Mouse (Mus musculus) neutrophil, adult 59 days (primary cell): Measurements from ENCODE around the gene Gipr. TPM values are rescaled to one million over a fixed set of nuclear protein-coding genes. Genes with fewer than 3 reads are reported as not detected.

Experiments used
- total RNA-seq, 2 experiments: library from RNA; stranded (reverse); gene quantifications; 1 replicate in 1 of 2; 2 replicates in 1 of 2; pipeline ENCODE4 v1.2.4; 2023

Gene Gipr
- not detected for total RNA-seq

GRCm38 (mm10) chr7:19165656-19166423 lies at the start of gene Gipr:
TSS of gene Gipr (minus strand) at chr7:19166127.

GRCm38 (mm10) chr7:19211996-19212755 lies 46.2 kb upstream of the Gipr start, which contains the start of gene Gpr4:
TSS of gene Gpr4 (plus strand) at chr7:19212538.

GRCm38 (mm10) chr7:19175708-19176515 lies 10.0 kb upstream of the Gipr start, which contains the start of gene Eml2:
TSS of gene Eml2 (plus strand) at chr7:19176421.

GRCm38 (mm10) chr7:19149626-19150025 lies 16.3 kb downstream of the Gipr start, which contains the start of gene Snrpd2:
TSS of gene Snrpd2 (plus strand) at chr7:19149722.

GRCm38 (mm10) chr7:19148875-19149541 lies 16.9 kb downstream of the Gipr start, which contains the start of gene Qpctl:
TSS of gene Qpctl (minus strand) at chr7:19149291.

GRCm38 (mm10) chr7:19119631-19120429 lies 46.1 kb downstream of the Gipr start, which contains the start of gene Fbxo46:
TSS of gene Fbxo46 (plus strand) at chr7:19119859.

GRCm38 (mm10) chr7:19118028-19118771 lies 47.7 kb downstream of the Gipr start, which contains the start of gene Gm4969:
TSS of gene Gm4969 (minus strand) at chr7:19118368.

Other genes with a start within 250 kb of the Gipr start
- gene Nova2, start 240.2 kb downstream of the Gipr start, total RNA-seq: under 1 TPM in 1 of 2 experiments, not detected in 1; 0.04 TPM
- gene Nanos2, start 178.7 kb downstream of the Gipr start, total RNA-seq: not detected
- under 1 TPM in 1 of 2 experiments, not detected in 1; 0.33 TPM for gene Mypop, start 174.9 kb downstream of the Gipr start, total RNA-seq
- gene Irf2bp1, start 162.1 kb downstream of the Gipr start, total RNA-seq: 10 to 100 TPM; 15.0 to 15.1 TPM
- not detected for gene Foxa3, start 142.6 kb downstream of the Gipr start, total RNA-seq
- 10 to 100 TPM; 53.1 to 63.9 TPM for gene Sympk, start 141.8 kb downstream of the Gipr start, total RNA-seq
- gene Rsph6a, start 111.4 kb downstream of the Gipr start, total RNA-seq: not detected
- gene Dmwd, start 89.9 kb downstream of the Gipr start, total RNA-seq: 10 to 100 TPM; 15.0 to 21.7 TPM
- gene Dmpk, start 82.3 kb downstream of the Gipr start, total RNA-seq: 10 to 100 TPM in 1 of 2 experiments, 1 to 10 TPM in 1; 9.9 to 10.7 TPM
- under 1 TPM; 0.11 to 0.33 TPM for gene Six5, start 71.5 kb downstream of the Gipr start, total RNA-seq
- not detected for gene Gm4969, start 47.8 kb downstream of the Gipr start, total RNA-seq
- 10 to 100 TPM; 14.9 to 15.0 TPM for gene Fbxo46, start 46.3 kb downstream of the Gipr start, total RNA-seq
- 10 to 100 TPM; 10.0 to 10.4 TPM for gene Qpctl, start 16.8 kb downstream of the Gipr start, total RNA-seq
- gene Snrpd2, start 16.4 kb downstream of the Gipr start, total RNA-seq: 10 to 100 TPM; 39.5 to 43.0 TPM
- gene Eml2, start 10.3 kb upstream of the Gipr start, total RNA-seq: 10 to 100 TPM; 60.2 to 79.8 TPM
- gene Gpr4, start 46.4 kb upstream of the Gipr start, total RNA-seq: under 1 TPM in 1 of 2 experiments, not detected in 1; 0.13 TPM
- 10 to 100 TPM; 22.3 to 24.6 TPM for gene Opa3, start 62.2 kb upstream of the Gipr start, total RNA-seq
- gene Vasp, start 105.7 kb upstream of the Gipr start, total RNA-seq: 100 to 1,000 TPM; 636 to 660 TPM
- gene Ppm1n, start 113.9 kb upstream of the Gipr start, total RNA-seq: under 1 TPM in 1 of 2 experiments, not detected in 1; 0.49 TPM
- not detected for gene Rtn2, start 116.5 kb upstream of the Gipr start, total RNA-seq
- gene Fosb, start 143.9 kb upstream of the Gipr start, total RNA-seq: 1,000 to 10,000 TPM in 1 of 2 experiments, 100 to 1,000 TPM in 1; 803 to 1,216 TPM
- 10 to 100 TPM; 17.0 to 24.4 TPM for gene Ercc1, start 178.7 kb upstream of the Gipr start, total RNA-seq
- 1 to 10 TPM; 6.7 to 7.1 TPM for gene Cd3eap, start 193.4 kb upstream of the Gipr start, total RNA-seq
- gene Ppp1r13l, start 193.6 kb upstream of the Gipr start, total RNA-seq: 1 to 10 TPM; 1.7 to 2.0 TPM
- 10 to 100 TPM; 15.0 to 20.7 TPM for gene Ercc2, start 215.9 kb upstream of the Gipr start, total RNA-seq
- under 1 TPM; 0.42 to 0.62 TPM for gene Klc3, start 238.0 kb upstream of the Gipr start, total RNA-seq
- 1 to 10 TPM; 2.1 to 2.2 TPM for gene Ckm, start 238.6 kb upstream of the Gipr start, total RNA-seq